Mouse (Mus musculus) adrenal gland, postnatal 0 days (tissue): ENCODE results near the gene Chuk. TPM values are rescaled to one million over a fixed set of nuclear protein-coding genes. Genes with fewer than 3 reads are reported as not detected.

ENCODE experiments used
- polyA plus RNA-seq: library from polyadenylated mRNA; unstranded; fragments of >200 nt; fragmentation: Nextera tagmentation; extraction: Ambion mirVana; gene quantifications from 2 replicates; pipeline ENCODE4 v1.2.1, GENCODE M21; 2015

Chuk gene
- polyA plus RNA-seq = 22.2 and 39.3 TPM in 2 replicates

DNA sequence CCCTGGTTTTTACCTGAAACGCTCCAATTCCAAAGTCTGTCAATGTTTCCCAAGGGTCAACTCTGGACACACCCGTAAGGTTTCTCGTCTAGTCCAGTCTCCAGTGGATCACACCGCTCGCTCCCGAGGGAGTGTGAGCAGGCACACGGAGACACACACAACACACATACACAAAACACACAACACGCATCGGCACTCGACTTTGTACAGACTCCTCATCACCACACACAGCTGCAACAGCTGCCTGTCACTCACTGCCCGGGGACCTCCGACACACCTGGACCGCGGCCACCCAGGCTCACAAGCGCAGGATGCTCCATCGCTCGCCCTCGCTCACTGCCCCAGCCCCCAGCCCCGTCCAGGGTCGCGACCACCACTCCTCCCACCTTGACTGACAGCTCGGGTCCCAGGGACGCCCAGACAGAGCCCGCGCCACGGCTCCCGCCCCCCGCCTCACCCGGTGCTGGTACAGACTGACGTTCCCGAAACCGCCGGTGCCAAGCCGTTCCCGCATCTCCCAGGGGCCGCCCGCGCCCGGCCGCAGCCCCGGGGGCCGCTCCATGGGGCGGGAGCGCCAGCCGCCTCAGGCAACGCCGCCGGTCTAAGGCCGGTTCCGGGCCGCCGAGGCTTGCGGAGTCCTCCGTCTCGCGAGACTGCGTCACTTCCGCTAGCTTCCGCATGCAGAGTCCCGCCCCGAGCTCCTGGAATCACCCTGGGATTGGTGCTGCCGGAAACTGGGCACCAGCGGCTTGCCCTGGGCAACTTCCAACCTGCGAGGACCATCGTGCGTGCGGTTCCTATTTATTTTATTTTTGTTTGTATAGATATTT, at the start of gene Chuk:
Gene Chuk, minus strand, starts transcription at position 650 of the 830 bp plus-strand sequence.

DNA sequence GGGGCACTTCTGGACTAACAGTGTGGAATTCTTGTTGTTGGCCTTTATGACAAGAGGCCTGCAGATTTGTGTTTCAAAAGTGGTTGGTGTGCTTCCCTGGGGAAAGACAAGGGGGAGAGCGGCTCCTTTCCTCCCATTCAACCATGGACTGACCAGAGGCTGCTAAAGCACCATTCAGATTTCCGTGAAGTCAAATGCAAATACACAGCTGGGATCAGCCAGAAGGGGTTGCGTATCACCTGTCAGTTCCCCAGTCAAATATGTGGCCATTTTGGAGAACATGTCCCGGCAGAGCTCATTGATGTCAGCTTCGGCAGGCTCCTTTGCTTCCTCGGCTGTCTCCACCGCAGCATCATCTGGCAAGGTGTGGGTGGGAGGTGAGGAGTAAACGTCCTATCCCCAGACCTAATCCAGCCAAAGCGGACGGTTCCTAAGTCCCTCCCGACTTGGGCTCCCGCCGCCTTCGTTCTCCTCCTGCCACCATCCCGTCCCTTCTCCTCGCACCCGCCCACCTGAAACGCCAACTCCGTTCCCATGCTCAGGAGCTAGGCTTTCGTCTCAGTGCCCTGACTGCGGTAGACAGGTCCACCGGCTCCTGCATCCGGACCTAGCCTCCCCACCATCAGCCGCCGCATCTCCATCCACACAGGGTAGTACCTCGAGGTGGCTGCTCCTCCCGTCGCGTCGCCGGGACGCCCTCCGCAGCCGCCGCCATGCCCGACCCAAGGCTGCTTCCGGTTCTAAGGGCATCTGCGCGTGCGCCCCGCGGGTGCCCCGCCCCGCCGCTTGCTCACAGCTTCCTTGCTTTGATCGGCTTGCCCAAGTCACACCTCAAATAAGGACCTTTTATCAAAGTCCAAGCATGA, 38.7 kb upstream of the Chuk start, which contains the start of gene Bloc1s2:
Gene Bloc1s2, minus strand, starts transcription at position 745 of the 866 bp plus-strand sequence.

DNA sequence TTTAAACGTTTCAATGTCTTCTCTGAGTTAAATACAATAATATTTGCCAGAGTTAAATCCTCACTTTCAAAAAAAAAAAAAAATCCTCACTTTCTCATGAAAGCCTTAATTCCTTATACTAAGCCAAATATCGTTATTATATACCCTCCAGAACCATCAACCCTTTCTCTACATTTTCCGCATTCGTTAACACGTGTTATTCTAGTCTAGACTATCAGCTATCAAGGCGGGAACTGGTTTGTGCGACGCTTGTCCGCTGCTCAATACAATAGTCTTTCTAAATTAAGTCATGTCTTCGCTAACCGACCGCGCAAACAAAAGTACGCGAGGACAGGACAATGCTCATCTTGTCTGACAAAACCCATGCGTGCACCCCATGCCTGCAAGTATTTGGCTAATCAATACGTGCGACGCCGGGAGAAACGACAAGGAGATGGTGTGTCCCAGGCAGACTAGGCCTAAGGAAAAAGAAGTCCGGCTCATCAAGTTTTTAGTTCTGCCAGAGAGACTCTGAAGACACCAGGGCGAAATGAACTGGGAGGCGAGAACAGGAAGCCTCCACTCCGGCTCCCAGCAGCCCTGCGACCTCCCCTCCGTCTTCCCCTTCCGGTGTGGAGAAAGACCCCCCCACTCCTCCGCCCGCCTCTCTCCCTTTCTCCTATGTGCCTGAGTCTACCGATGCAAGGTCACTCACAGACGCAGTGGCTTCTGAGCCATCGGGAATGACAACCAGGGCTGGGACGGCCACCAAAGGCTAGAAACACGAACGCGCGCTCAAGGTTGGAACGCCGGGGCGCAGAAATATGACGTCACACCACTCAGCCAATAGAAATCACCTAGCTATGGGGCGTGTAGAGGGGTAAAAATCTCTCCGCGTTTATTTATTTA, 28.0 kb upstream of the Chuk start, which contains the start of gene Cwf19l1:
Gene Cwf19l1, minus strand, starts transcription at position 805 of the 888 bp plus-strand sequence.

DNA sequence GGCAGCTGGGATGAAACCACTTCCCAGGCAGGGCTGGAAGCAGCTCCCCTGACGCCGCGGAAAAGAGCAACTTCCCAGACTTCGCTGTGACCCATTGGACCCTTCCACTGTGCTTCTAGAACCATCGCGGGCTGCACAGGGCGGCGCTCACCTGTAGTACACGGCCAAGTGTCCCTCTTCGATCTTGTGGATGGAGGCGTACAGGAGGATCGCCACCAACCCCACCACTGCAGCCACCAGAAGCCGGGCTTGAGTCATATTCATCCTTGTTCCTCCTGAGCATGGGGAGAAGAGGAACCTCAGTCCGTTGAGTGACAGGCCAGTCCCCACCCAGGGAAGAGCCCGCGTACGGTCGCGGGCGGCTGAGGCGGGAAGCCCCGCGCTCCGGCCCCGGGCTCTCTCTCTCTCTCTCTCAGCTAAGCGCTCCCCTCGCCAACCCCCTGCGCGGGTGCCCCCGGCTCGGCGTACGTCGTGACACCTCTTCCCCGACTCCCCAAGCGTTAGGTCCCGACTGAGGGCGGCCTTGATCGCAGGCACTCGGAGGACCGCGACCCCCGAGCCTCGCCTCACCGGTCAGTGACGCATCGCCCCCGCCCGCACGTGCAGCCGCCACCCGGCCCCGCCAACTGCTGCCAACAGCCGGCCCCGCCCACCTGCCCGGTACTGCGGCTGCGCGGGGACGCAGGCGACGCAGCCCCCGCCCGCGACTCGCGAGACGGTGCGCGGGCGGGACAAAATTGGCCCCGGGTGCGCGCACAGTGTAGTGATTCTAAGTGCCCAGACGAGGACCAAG, 38.0 kb downstream of the Chuk start, which contains the start of gene Erlin1:
Gene Erlin1, minus strand, starts transcription at position 665 of the 793 bp plus-strand sequence.

DNA sequence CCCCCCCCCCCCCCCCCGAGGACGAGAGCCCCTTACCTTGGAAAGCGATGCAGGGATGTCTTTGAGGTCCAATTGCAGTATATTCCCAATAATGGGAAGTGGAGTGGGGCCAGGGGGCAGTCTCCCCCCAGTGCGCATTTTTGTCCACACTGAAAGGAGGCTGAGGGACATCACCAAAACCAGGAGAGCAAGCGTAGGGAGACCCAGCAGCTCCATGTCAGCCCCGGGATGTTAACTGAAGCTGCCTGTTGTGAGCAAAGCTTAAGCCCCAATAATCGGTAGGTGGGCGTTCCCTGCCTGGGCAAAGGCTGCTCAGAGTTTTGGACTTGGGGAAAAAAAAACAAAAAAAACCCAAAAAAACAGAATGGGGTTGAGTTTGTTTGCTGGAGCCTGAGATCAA, 78.3 kb downstream of the Chuk start, which contains the start of gene Cyp2c23:
Gene Cyp2c23, minus strand, starts transcription at position 237 of the 400 bp plus-strand sequence.

Other genes with a start within 250 kb of the Chuk start
- gene Dnmbp, start 167.3 kb downstream of the Chuk start, polyA plus RNA-seq = 8.0 and 9.1 TPM in 2 replicates
- 3.7 TPM in 2 replicates for gene Cpn1, start 120.9 kb downstream of the Chuk start, polyA plus RNA-seq
- 2.9 and 3.7 TPM in 2 replicates for gene Cyp2c23, start 78.3 kb downstream of the Chuk start, polyA plus RNA-seq
- gene Erlin1, start 37.7 kb downstream of the Chuk start, polyA plus RNA-seq = 13.4 and 15.4 TPM in 2 replicates
- gene Cwf19l1, start 28.4 kb upstream of the Chuk start, polyA plus RNA-seq = 17.1 and 28.5 TPM in 2 replicates
- gene Bloc1s2, start 39.0 kb upstream of the Chuk start, polyA plus RNA-seq = 126 and 150 TPM in 2 replicates
- gene Pkd2l1, start 85.0 kb upstream of the Chuk start, polyA plus RNA-seq = not detected in 2 replicates
- 0.70 and 0.88 TPM in 2 replicates for gene Scd3, start 95.8 kb upstream of the Chuk start, polyA plus RNA-seq
- gene Scd2, start 186.2 kb upstream of the Chuk start, polyA plus RNA-seq = 90.4 and 123 TPM in 2 replicates
- gene Scd4, start 225.6 kb upstream of the Chuk start, polyA plus RNA-seq = 0.08 and 0.16 TPM in 2 replicates